Mouse (Mus musculus) c-Kit-positive CD71-positive TER-119-negative erythroid progenitor cells, embryonic 14.5 days (primary cell): ENCODE results near the gene Celsr3.

Source experiments
- DNase-seq: peaks from one replicate; pipeline ENCODE4 v3.0.0-alpha.2; 2013; ENCODE audit warnings: low read depth

Celsr3 gene

GRCm38 (mm10) chr9:108806831-108807230, 19.3 kb upstream of the Celsr3 start:
- DNase-seq = no peak

- peak; percentile 70 for DNase-seq
Measured at GRCm38 (mm10) chr9:108807674-108808073, 18.4 kb upstream of the Celsr3 start.

- DNase-seq = peak; percentile 85
Measured at GRCm38 (mm10) chr9:108808163-108808665, 17.9 kb upstream of the Celsr3 start, which contains the start of gene Nckipsd. Gene Nckipsd (plus strand): TSS chr9:108808368.

- no peak for DNase-seq
Measured at GRCm38 (mm10) chr9:108809188-108809587, 16.9 kb upstream of the Celsr3 start.

- DNase-seq = no peak
Measured at GRCm38 (mm10) chr9:108809723-108810122, 16.4 kb upstream of the Celsr3 start.

GRCm38 (mm10) chr9:108810516-108810915, 15.6 kb upstream of the Celsr3 start:
- no peak for DNase-seq

GRCm38 (mm10) chr9:108815557-108815956, 10.6 kb upstream of the Celsr3 start:
- no peak for DNase-seq

DNA sequence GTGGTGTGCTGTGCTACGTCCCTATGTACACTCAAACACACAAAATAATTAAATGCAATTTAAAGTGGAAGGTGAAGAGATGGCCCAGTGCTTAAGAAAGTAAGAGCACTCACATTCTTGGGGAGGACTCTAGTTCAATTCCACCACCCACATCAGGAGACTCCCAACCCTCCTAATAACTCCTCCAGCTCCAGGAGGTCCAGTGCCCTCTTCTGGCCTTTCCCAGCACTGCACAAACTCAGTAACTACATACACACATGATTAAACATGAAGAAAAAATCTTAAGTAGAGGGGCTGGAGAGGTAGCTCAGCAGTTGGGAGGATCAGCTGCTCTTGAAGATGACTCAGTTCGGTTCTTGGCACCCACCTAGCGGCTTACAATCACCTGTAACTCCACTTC, 6.6 kb upstream of the Celsr3 start:
- DNase-seq = no peak

GRCm38 (mm10) chr9:108820077-108820476, 6.0 kb upstream of the Celsr3 start:
- no peak for DNase-seq

DNA sequence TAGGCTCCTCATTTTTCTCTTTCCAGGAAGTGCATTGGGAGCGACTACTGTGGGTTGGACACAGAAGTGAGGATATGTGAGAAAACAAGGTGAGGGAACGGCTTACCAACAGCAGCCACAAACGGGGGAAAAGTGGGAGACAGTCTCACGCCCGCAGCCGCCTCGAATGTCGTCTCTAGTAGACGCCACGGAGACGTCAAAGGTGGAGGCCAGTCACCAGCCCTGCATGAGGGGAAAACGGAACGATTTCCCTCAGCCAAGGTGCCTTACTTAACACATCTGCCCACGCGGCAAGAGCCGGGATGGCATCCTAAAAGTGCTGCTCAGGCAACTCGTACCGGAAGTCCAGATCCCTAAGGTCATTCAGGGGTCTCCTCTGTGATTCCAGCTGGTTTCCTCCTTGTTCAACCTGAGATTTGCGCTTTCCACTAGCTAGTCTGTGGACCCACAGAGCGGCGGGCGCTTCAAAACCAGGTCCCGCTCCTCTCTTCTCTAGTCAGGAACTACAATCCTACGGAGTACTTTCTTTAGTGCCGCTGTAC, 1.9 kb upstream of the Celsr3 start:
- no peak for DNase-seq

- no peak for DNase-seq
Measured at GRCm38 (mm10) chr9:108824755-108825413, 1.2 kb upstream of the Celsr3 start.

- DNase-seq = peak; percentile 58
Measured at GRCm38 (mm10) chr9:108826700-108827340, 700 bp downstream of the Celsr3 start.

- DNase-seq = no peak
Measured at GRCm38 (mm10) chr9:108827454-108827853, 1.3 kb downstream of the Celsr3 start.

DNA sequence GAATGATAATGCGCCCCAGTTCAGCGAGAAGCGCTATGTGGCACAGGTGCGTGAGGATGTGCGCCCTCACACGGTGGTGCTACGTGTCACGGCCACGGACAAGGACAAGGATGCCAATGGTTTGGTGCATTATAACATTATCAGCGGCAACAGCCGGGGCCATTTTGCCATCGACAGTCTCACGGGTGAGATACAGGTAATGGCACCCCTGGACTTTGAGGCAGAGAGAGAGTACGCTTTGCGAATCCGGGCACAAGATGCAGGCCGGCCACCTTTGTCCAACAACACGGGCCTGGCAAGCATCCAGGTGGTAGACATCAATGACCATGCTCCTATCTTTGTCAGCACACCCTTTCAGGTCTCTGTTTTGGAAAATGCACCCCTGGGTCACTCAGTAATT, 1.8 kb downstream of the Celsr3 start:
- no peak for DNase-seq

- no peak for DNase-seq
Measured at GRCm38 (mm10) chr9:108831637-108832036, 5.5 kb downstream of the Celsr3 start.

- DNase-seq = peak; percentile 89
Measured at GRCm38 (mm10) chr9:108832390-108833108, 6.4 kb downstream of the Celsr3 start.

DNA sequence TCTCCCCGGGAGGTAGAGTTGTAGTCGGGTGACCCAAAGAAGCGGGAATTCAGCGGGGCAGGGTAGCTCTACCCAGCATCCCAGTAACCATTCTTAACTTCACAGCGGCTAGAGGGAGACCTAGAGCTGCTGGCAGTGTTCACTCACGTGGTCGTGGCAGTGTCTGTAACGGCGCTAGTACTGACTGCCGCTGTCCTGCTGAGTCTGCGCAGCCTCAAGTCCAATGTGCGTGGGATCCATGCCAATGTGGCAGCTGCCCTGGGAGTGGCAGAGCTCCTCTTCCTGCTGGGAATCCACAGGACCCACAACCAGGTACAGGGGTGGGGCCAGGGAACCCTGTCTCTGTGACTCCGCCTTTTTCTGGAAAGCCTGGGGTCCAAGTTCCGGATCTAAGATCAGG, 16.9 kb downstream of the Celsr3 start:
- no peak for DNase-seq

DNA sequence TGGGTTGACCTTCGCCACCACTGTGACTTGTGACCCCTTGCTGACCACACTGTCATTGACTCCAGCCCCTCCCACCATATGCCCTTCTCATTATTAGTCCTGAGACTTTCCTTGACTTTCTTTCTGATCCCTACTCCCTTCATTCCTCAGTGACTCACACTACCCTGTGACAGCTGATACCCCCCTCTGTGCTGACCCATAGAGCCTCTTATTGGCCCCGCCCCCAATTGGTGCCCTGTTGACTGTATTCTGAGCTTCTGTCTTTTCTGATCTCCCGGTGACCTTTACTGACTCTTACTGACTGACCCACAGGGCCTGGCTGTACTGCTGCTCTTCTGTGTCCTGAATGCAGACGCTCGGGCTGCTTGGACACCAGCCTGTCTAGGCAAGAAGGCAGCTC, 19.3 kb downstream of the Celsr3 start:
- no peak for DNase-seq

- no peak for DNase-seq
Measured at GRCm38 (mm10) chr9:108847374-108847773, 21.3 kb downstream of the Celsr3 start.

- DNase-seq = no peak
Measured at GRCm38 (mm10) chr9:108848419-108848818, 22.3 kb downstream of the Celsr3 start.

- no peak for DNase-seq
Measured at GRCm38 (mm10) chr9:108852976-108853375, 26.9 kb downstream of the Celsr3 start, which contains the start of gene Slc26a6. Gene Slc26a6 (plus strand): TSS chr9:108853283.

GRCm38 (mm10) chr9:108853635-108854240, 27.6 kb downstream of the Celsr3 start:
- DNase-seq = peak; percentile 94
